Comparison of ENCODE assay signal across 11 mouse cellular contexts in genomic region chr8:108702201-108702600, GRCm38 (mm10).
DNase-seq lines count a peak whose midpoint lies in the region; ATAC-seq lines count a peak whose summit lies in the region.
"Had no signal": no experiment of that assay in that cellular context is flagged by ENCODE, and none has a peak within 500 bp of the region (broad histone marks: within the 10 kb centered on the region; RNA-seq: fewer than 3 reads in every experiment).

No protein-coding gene starts in this region.

- no peak for ATAC-seq in kidney, embryonic 14.5 days (ENCODE audit: low FRiP score, low TSS enrichment)
- ATAC-seq in forebrain, embryonic 12.5 days (ENCODE audit: low FRiP score) = no peak
- ATAC-seq in limb, embryonic 11.5 days (ENCODE audit: insufficient number of reproducible peaks, low FRiP score, low TSS enrichment, low read depth) = no peak
- ATAC-seq in neural tube, embryonic 14.5 days (ENCODE audit: low read depth) = no peak

- H3K9me3 ChIP-seq in kidney, embryonic 14.5 days (ENCODE audit: control insufficient read depth, low read length) = no peaks in the 10 kb centered on the region
- no peaks in the 10 kb centered on the region for H3K9me3 ChIP-seq in forebrain, embryonic 12.5 days
- no peaks in the 10 kb centered on the region for H3K9me3 ChIP-seq in limb, embryonic 11.5 days (ENCODE audit: control insufficient read depth, low read length)
- H3K9me3 ChIP-seq in neural tube, embryonic 14.5 days (ENCODE audit: control insufficient read depth, low read length) = no peaks in the 10 kb centered on the region

- peaks cover 36% of the 10 kb centered on the region; the same call in 1 of the 2 replicates for H3K4me1 ChIP-seq in kidney, embryonic 14.5 days (ENCODE audit: control insufficient read depth, insufficient read depth, low read length)
- H3K4me1 ChIP-seq in forebrain, embryonic 12.5 days = peaks cover 63% of the 10 kb centered on the region
- peaks cover 42% of the 10 kb centered on the region for H3K4me1 ChIP-seq in limb, embryonic 11.5 days (ENCODE audit: control insufficient read depth, insufficient read depth, low read length)
- 0 out of 2 replicates have a peak, but pooled peaks cover 8% of the 10 kb centered on the region for H3K4me1 ChIP-seq in neural tube, embryonic 14.5 days (ENCODE audit: control insufficient read depth, insufficient read depth, low read length)

- DNase-seq in kidney, postnatal 10 days = no peak
- peak; percentile 37 for DNase-seq in limb, embryonic 11.5 days (ENCODE audit: low spot score)
- no peak for DNase-seq in left cerebral cortex, postnatal 36 days (ENCODE audit: low spot score in 2 of 2)
- DNase-seq in cerebellum, adult 9-10 months = no peak
- DNase-seq in right cerebral cortex, postnatal 25 days = no peak
- DNase-seq: layer of hippocampus, adult 9-11 months; lung, adult 18-20 months; thymus, postnatal 4 days had no signal

- intact Hi-C loops in left cerebral cortex, postnatal 36 days (cut with DNase I) = loop anchor here (5.0 kb wide), 3 partner anchors 165 to 765 kb away; no protein-coding TSS in a partner anchor

- H3K27ac ChIP-seq in kidney, embryonic 14.5 days (ENCODE audit: low read depth, low read length) = no peak overlapping the region
- H3K27ac ChIP-seq in forebrain, embryonic 12.5 days = no peak overlapping the region
- peak overlapping the region; percentile 100 for H3K27ac ChIP-seq in limb, embryonic 11.5 days (replicated peaks; ENCODE audit: low read depth, low read length)
- H3K27ac ChIP-seq in neural tube, embryonic 14.5 days (ENCODE audit: low read depth, low read length) = peak overlapping the region; percentile 71

- H3K4me3 ChIP-seq in kidney, embryonic 14.5 days (ENCODE audit: low read length) = peak overlapping the region; percentile 91; the same call in 1 of the 2 replicates
- no peak overlapping the region; the same call in 1 of the 2 replicates for H3K4me3 ChIP-seq in forebrain, embryonic 12.5 days (replicated peaks)
- peak overlapping the region; percentile 77; the same call in 1 of the 2 replicates for H3K4me3 ChIP-seq in limb, embryonic 11.5 days (ENCODE audit: low read depth, low read length)
- H3K4me3 ChIP-seq in neural tube, embryonic 14.5 days (ENCODE audit: low read depth, low read length) = peak overlapping the region; percentile 84; the same call in 1 of the 2 replicates

- WGBS in kidney, embryonic 14.5 days = 27% methylated on average over 1 of the region's 1 CpGs
- WGBS in forebrain, embryonic 12.5 days = 0% methylated on average over 1 of the region's 1 CpGs
- 3% methylated on average over 1 of the region's 1 CpGs for WGBS in limb, embryonic 11.5 days
- WGBS in neural tube, embryonic 14.5 days = 11% methylated on average over 1 of the region's 1 CpGs

- peak overlapping the region; percentile 68 for H3K4me2 ChIP-seq in kidney, embryonic 14.5 days (replicated peaks; ENCODE audit: low read depth, low read length)
- peak overlapping the region; percentile 75 for H3K4me2 ChIP-seq in forebrain, embryonic 12.5 days
- peak overlapping the region; percentile 46 for H3K4me2 ChIP-seq in limb, embryonic 11.5 days (ENCODE audit: low read depth, severe bottlenecking)
- peak overlapping the region; percentile 67 for H3K4me2 ChIP-seq in neural tube, embryonic 14.5 days (ENCODE audit: low read depth, low read length)

- no peak overlapping the region for H3K9ac ChIP-seq in kidney, embryonic 14.5 days (ENCODE audit: low read depth, low read length)
- peak overlapping the region; percentile 99; the same call in 1 of the 2 replicates for H3K9ac ChIP-seq in forebrain, embryonic 12.5 days
- H3K9ac ChIP-seq in limb, embryonic 11.5 days (ENCODE audit: low read length) = peak overlapping the region; percentile 34; the same call in 1 of the 2 replicates
- H3K9ac ChIP-seq in neural tube, embryonic 14.5 days (replicated peaks; ENCODE audit: low read depth, low read length) = peak overlapping the region; percentile 99; the same call in 1 of the 2 replicates

- H3K36me3 ChIP-seq in kidney, embryonic 14.5 days (ENCODE audit: control insufficient read depth, insufficient read depth, low read length) = no peaks in the 10 kb centered on the region
- no peaks in the 10 kb centered on the region for H3K36me3 ChIP-seq in forebrain, embryonic 12.5 days (replicated peaks)
- H3K36me3 ChIP-seq in limb, embryonic 11.5 days (ENCODE audit: control insufficient read depth, insufficient read depth, low read length) = no peaks in the 10 kb centered on the region
- H3K36me3 ChIP-seq in neural tube, embryonic 14.5 days (ENCODE audit: control insufficient read depth, insufficient read depth, low read length) = no peaks in the 10 kb centered on the region

- H3K27me3 ChIP-seq in kidney, embryonic 14.5 days (ENCODE audit: control insufficient read depth, insufficient read depth, low read length) = peaks cover 26% of the 10 kb centered on the region
- H3K27me3 ChIP-seq in forebrain, embryonic 12.5 days = peaks cover 41% of the 10 kb centered on the region
- H3K27me3 ChIP-seq in limb, embryonic 11.5 days (ENCODE audit: control insufficient read depth, insufficient read depth, low read length) = peaks cover 9% of the 10 kb centered on the region; the same call in 1 of the 2 replicates
- peaks cover 6% of the 10 kb centered on the region for H3K27me3 ChIP-seq in neural tube, embryonic 14.5 days (ENCODE audit: control insufficient read depth, insufficient read depth, low read length)

Comparison
In these comparisons a context has a peak if more than half of its experiments do, and no peak if none do; other contexts are left out.
1. H3K27ac ChIP-seq: peak in limb, embryonic 11.5 days (single experiment) and neural tube, embryonic 14.5 days (single experiment); none in kidney, embryonic 14.5 days (single experiment) and forebrain, embryonic 12.5 days (single experiment).
2. Peak in every context shown above with its lines, with median percentiles within 50 percentile points of each other: H3K4me2 ChIP-seq.